8 mouse cellular contexts compared by ENCODE assay signal in the genomic region with DNA sequence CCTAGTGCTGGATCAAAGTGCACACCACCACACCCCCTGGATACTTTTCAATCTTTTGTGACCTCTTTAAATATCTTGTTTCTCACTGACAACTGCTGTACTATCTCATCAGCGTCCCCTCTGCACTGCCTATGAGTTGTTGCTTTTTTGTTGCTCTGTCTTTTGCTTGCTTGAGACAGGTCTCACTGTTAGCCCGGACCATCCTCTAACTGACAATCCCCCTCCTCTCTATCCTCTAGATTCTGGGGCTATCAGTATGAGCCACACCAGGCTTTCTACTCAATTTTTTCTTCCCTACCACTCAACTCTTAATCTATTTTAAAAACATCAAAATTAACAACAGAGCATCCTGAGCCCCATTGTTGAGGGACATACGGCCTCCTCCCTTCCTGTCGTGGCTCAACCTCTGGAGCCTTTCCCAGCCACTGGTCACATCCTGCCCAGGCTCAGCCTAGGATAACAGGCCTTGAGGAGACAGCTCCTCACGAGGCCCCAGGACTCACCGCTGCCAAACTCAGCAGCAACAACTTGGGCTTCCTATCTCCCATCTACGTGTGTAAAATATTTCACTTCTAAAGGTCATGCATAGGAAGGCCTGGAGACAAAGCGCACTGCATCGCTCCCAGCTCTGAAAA. TPM values are rescaled to one million over a fixed set of nuclear protein-coding genes. Genes with fewer than 3 reads are reported as not detected.
DNase-seq lines count a peak whose midpoint lies in the region; ATAC-seq lines count a peak whose summit lies in the region.

No protein-coding gene starts in this region.

- no peak overlapping the region for H3K9ac ChIP-seq in neural tube, embryonic 13.5 days
- H3K9ac ChIP-seq in neural tube, embryonic 15.5 days (replicated peaks) = no peak overlapping the region
- no peak overlapping the region for H3K9ac ChIP-seq in stomach, embryonic 16.5 days (ENCODE audit: low read length)

- H3K4me2 ChIP-seq in neural tube, embryonic 13.5 days = no peak overlapping the region
- H3K4me2 ChIP-seq in neural tube, embryonic 15.5 days = no peak overlapping the region
- no peak overlapping the region for H3K4me2 ChIP-seq in stomach, embryonic 16.5 days (ENCODE audit: low read depth, low read length)

- no peaks in the 10 kb centered on the region for H3K27me3 ChIP-seq in neural tube, embryonic 13.5 days
- H3K27me3 ChIP-seq in neural tube, embryonic 15.5 days (replicated peaks) = no peaks in the 10 kb centered on the region
- H3K27me3 ChIP-seq in heart, embryonic 10.5 days (ENCODE audit: insufficient read depth, poor library complexity, severe bottlenecking) = no peaks in the 10 kb centered on the region
- no peaks in the 10 kb centered on the region for H3K27me3 ChIP-seq in stomach, embryonic 16.5 days (ENCODE audit: control insufficient read depth, insufficient read depth, low read length)

- no peak for ATAC-seq in neural tube, embryonic 13.5 days (ENCODE audit: low read depth)
- no peak for ATAC-seq in neural tube, embryonic 15.5 days (ENCODE audit: low FRiP score)
- no peak for ATAC-seq in stomach, embryonic 16.5 days (ENCODE audit: insufficient read depth, low FRiP score)

- no peak overlapping the region for H3K4me3 ChIP-seq in neural tube, embryonic 13.5 days
- H3K4me3 ChIP-seq in neural tube, embryonic 15.5 days (replicated peaks) = no peak overlapping the region
- H3K4me3 ChIP-seq in heart, embryonic 10.5 days = no peak overlapping the region
- no peak overlapping the region for H3K4me3 ChIP-seq in stomach, embryonic 16.5 days (replicated peaks; ENCODE audit: low read length)

- no peaks in the 10 kb centered on the region; the same call in 1 of the 2 replicates for H3K9me3 ChIP-seq in neural tube, embryonic 13.5 days
- H3K9me3 ChIP-seq in neural tube, embryonic 15.5 days (replicated peaks) = 0 out of 2 replicates have a peak, but pooled peaks cover 9% of the 10 kb centered on the region
- H3K9me3 ChIP-seq in heart, embryonic 10.5 days = 0 out of 2 replicates have a peak, but pooled peaks cover 12% of the 10 kb centered on the region
- H3K9me3 ChIP-seq in stomach, embryonic 16.5 days (replicated peaks; ENCODE audit: control insufficient read depth, low read length) = peaks cover 5% of the 10 kb centered on the region; the same call in 1 of the 2 replicates

- DNase-seq in heart, embryonic 10.5 days (ENCODE audit: low spot score) = no peak
- DNase-seq in kidney, postnatal 10 days = peak; percentile 82
- DNase-seq in right cerebral cortex, postnatal 25 days = no peak
- no peak for DNase-seq in c-Kit-positive CD71-positive TER-119-positive erythroid progenitor cells, embryonic 14.5 days (ENCODE audit: low spot score)
- no peak for DNase-seq in layer of hippocampus, adult 8-10 months (ENCODE audit: low spot score in 2 of 2)

- H3K36me3 ChIP-seq in neural tube, embryonic 13.5 days = peaks cover 10% of the 10 kb centered on the region
- peaks cover 11% of the 10 kb centered on the region for H3K36me3 ChIP-seq in neural tube, embryonic 15.5 days
- peaks cover 26% of the 10 kb centered on the region for H3K36me3 ChIP-seq in heart, embryonic 10.5 days
- H3K36me3 ChIP-seq in stomach, embryonic 16.5 days (ENCODE audit: control insufficient read depth, insufficient read depth, low read length) = peaks cover 4% of the 10 kb centered on the region; the same call in 1 of the 2 replicates

- 83% methylated on average over 9 of the region's 9 CpGs for WGBS in neural tube, embryonic 13.5 days
- WGBS in neural tube, embryonic 15.5 days = 83% methylated on average over 9 of the region's 9 CpGs
- 59% methylated on average over 9 of the region's 9 CpGs for WGBS in heart, embryonic 10.5 days
- WGBS in stomach, embryonic 16.5 days = 73% methylated on average over 9 of the region's 9 CpGs

- no peaks in the 10 kb centered on the region for H3K4me1 ChIP-seq in neural tube, embryonic 13.5 days (replicated peaks)
- no peaks in the 10 kb centered on the region for H3K4me1 ChIP-seq in neural tube, embryonic 15.5 days
- peaks cover 25% of the 10 kb centered on the region for H3K4me1 ChIP-seq in heart, embryonic 10.5 days
- H3K4me1 ChIP-seq in stomach, embryonic 16.5 days (ENCODE audit: control insufficient read depth, insufficient read depth, low read length) = no peaks in the 10 kb centered on the region

- 0 out of 2 replicates have a peak overlapping the region, but pooled peaks have one; percentile 5 for H3K27ac ChIP-seq in neural tube, embryonic 13.5 days (replicated peaks)
- H3K27ac ChIP-seq in neural tube, embryonic 15.5 days (replicated peaks) = no peak overlapping the region
- H3K27ac ChIP-seq in heart, embryonic 10.5 days = peak overlapping the region; percentile 79
- peak overlapping the region; percentile 56; the same call in 1 of the 2 replicates for H3K27ac ChIP-seq in stomach, embryonic 16.5 days (ENCODE audit: low read length)

RNA-seq across cellular contexts. Expression of a gene that starts 20.7 kb away (rescaled TPM):
- 6.5 and 6.6 TPM in 2 replicates for polyA plus RNA-seq in neural tube, embryonic 13.5 days (2015; fragmentation: Nextera tagmentation; extraction: Ambion mirVana)
- 8.6 and 11.1 TPM in 2 replicates for polyA plus RNA-seq in neural tube, embryonic 15.5 days (2015; fragmentation: Nextera tagmentation; extraction: Ambion mirVana)
- 8.7 and 11.3 TPM in 2 replicates for polyA plus RNA-seq in heart, embryonic 10.5 days (2016; fragmentation: Nextera tagmentation; extraction: Ambion mirVana)
- 9.2 and 9.8 TPM in 2 replicates for polyA plus RNA-seq in stomach, embryonic 16.5 days (2015; fragmentation: Nextera tagmentation; extraction: Ambion mirVana)
- total RNA-seq in layer of hippocampus, adult 8-10 months (2022) = 10 to 100 TPM; 11.1 to 15.8 (median 13.9) TPM

RNA-seq across cellular contexts. Expression of a gene that starts 44.2 kb away (rescaled TPM):
- 275 and 315 TPM in 2 replicates for polyA plus RNA-seq in neural tube, embryonic 13.5 days (2015; fragmentation: Nextera tagmentation; extraction: Ambion mirVana)
- 346 and 374 TPM in 2 replicates for polyA plus RNA-seq in neural tube, embryonic 15.5 days (2015; fragmentation: Nextera tagmentation; extraction: Ambion mirVana)
- 339 and 374 TPM in 2 replicates for polyA plus RNA-seq in heart, embryonic 10.5 days (2016; fragmentation: Nextera tagmentation; extraction: Ambion mirVana)
- polyA plus RNA-seq in stomach, embryonic 16.5 days (2015; fragmentation: Nextera tagmentation; extraction: Ambion mirVana) = 350 and 385 TPM in 2 replicates
- 100 to 1,000 TPM; 176 to 202 (median 187) TPM for total RNA-seq in layer of hippocampus, adult 8-10 months (2022)
